Mouse (Mus musculus): ENCODE results near the gene Slc6a12. TPM values are rescaled to one million over a fixed set of nuclear protein-coding genes. Genes with fewer than 3 reads are reported as not detected.

The Slc6a12 gene
- 0.27 and 0.44 TPM in 2 replicates for polyA plus RNA-seq (2015; fragmentation: Nextera tagmentation; extraction: Ambion mirVana)

- no peak within 1 kb of the TSS for H3K9ac ChIP-seq
- peaks cover 20% of the 10 kb centered on the region for H3K4me1 ChIP-seq (replicated peaks)
- H3K4me3 ChIP-seq, result no peak within 1 kb of the TSS
- H3K27ac ChIP-seq, result no peak within 1 kb of the TSS
- H3K36me3 ChIP-seq, result no peaks in the 10 kb centered on the region
- H3K27me3 ChIP-seq, result 0 out of 2 replicates have a peak, but pooled peaks cover 10% of the 10 kb centered on the region
- 79% methylated on average over 15 of the region's 15 CpGs for WGBS
- no peak for ATAC-seq (ENCODE audit: low FRiP score)
- H3K4me2 ChIP-seq, result no peak within 1 kb of the TSS
- H3K9me3 ChIP-seq, result no peaks in the 10 kb centered on the region
Observed at GRCm38 (mm10) chr6:121343026-121343770, at the start of gene Slc6a12. Gene Slc6a12 (plus strand): TSS chr6:121343076.

- Histone ChIP-seq H3K27me3 (peaks cover 7% of the 10 kb centered on the region; the same call in 1 of the 2 replicates), H3K9me3 (no peaks in the 10 kb centered on the region), H3K4me3 (no peak overlapping the region), H3K36me3 (no peaks in the 10 kb centered on the region), H3K9ac (no peak overlapping the region), H3K27ac (no peak overlapping the region), H3K4me1 (replicated peaks) (peaks cover 4% of the 10 kb centered on the region; the same call in 1 of the 2 replicates), H3K4me2 (no peak overlapping the region)
- WGBS, result 48% methylated on average over 7 of the region's 7 CpGs
- ATAC-seq (ENCODE audit: low FRiP score), result no peak
Observed at GRCm38 (mm10) chr6:121299317-121299716, 43.6 kb upstream of the Slc6a12 start.

GRCm38 (mm10) chr6:121299954-121300353, 42.9 kb upstream of the Slc6a12 start, which contains the start of gene Slc6a13:
Gene Slc6a13 (plus strand): TSS chr6:121300227.
- Histone ChIP-seq H3K9me3 (no peaks in the 10 kb centered on the region), H3K4me3 (no peak within 1 kb of the TSS), H3K27ac (no peak within 1 kb of the TSS), H3K4me2 (0 out of 2 replicates have a peak within 1 kb of the TSS, but pooled peaks have one; percentile 19), H3K4me1 (replicated peaks) (peaks cover 4% of the 10 kb centered on the region; the same call in 1 of the 2 replicates), H3K27me3 (peaks cover 7% of the 10 kb centered on the region; the same call in 1 of the 2 replicates), H3K9ac (no peak within 1 kb of the TSS), H3K36me3 (no peaks in the 10 kb centered on the region)
- WGBS, result 3% methylated on average over 11 of the region's 11 CpGs
- no peak for ATAC-seq (ENCODE audit: low FRiP score)

- H3K27ac ChIP-seq, result no peak overlapping the region
- peaks cover 4% of the 10 kb centered on the region; the same call in 1 of the 2 replicates for H3K4me1 ChIP-seq (replicated peaks)
- H3K36me3 ChIP-seq, result no peaks in the 10 kb centered on the region
- H3K27me3 ChIP-seq, result peaks cover 7% of the 10 kb centered on the region; the same call in 1 of the 2 replicates
- H3K9me3 ChIP-seq, result no peaks in the 10 kb centered on the region
- no peak for ATAC-seq (ENCODE audit: low FRiP score)
- WGBS, result 55% methylated on average over 9 of the region's 9 CpGs
- H3K4me3 ChIP-seq, result no peak overlapping the region
- no peak overlapping the region for H3K9ac ChIP-seq
- 0 out of 2 replicates have a peak overlapping the region, but pooled peaks have one; percentile 19 for H3K4me2 ChIP-seq
Observed at GRCm38 (mm10) chr6:121300504-121300903, 42.4 kb upstream of the Slc6a12 start.

- Histone ChIP-seq H3K9ac (no peak overlapping the region), H3K36me3 (no peaks in the 10 kb centered on the region), H3K4me1 (replicated peaks) (peaks cover 4% of the 10 kb centered on the region; the same call in 1 of the 2 replicates), H3K4me3 (no peak overlapping the region), H3K27ac (no peak overlapping the region), H3K9me3 (no peaks in the 10 kb centered on the region), H3K4me2 (no peak overlapping the region), H3K27me3 (peaks cover 7% of the 10 kb centered on the region; the same call in 1 of the 2 replicates)
- WGBS, result 72% methylated on average over 10 of the region's 10 CpGs
- ATAC-seq (ENCODE audit: low FRiP score), result no peak
Observed at GRCm38 (mm10) chr6:121303466-121304220, 39.2 kb upstream of the Slc6a12 start.

GRCm38 (mm10) chr6:121304630-121305029, 38.2 kb upstream of the Slc6a12 start:
- H3K4me3 ChIP-seq, result no peak overlapping the region
- no peak for ATAC-seq (ENCODE audit: low FRiP score)
- peaks cover 7% of the 10 kb centered on the region; the same call in 1 of the 2 replicates for H3K27me3 ChIP-seq
- no peak overlapping the region for H3K9ac ChIP-seq
- no peak overlapping the region for H3K4me2 ChIP-seq
- no peak overlapping the region for H3K27ac ChIP-seq
- H3K9me3 ChIP-seq, result no peaks in the 10 kb centered on the region
- H3K4me1 ChIP-seq (replicated peaks), result peaks cover 4% of the 10 kb centered on the region; the same call in 1 of the 2 replicates
- H3K36me3 ChIP-seq, result no peaks in the 10 kb centered on the region
- 87% methylated on average over 9 of the region's 9 CpGs for WGBS

GRCm38 (mm10) chr6:121305571-121305970, 37.3 kb upstream of the Slc6a12 start:
- no peaks in the 10 kb centered on the region for H3K27me3 ChIP-seq
- no peaks in the 10 kb centered on the region for H3K36me3 ChIP-seq
- WGBS, result 94% methylated on average over 3 of the region's 3 CpGs
- no peak overlapping the region for H3K4me3 ChIP-seq
- H3K9me3 ChIP-seq, result no peaks in the 10 kb centered on the region
- H3K4me2 ChIP-seq, result no peak overlapping the region
- H3K9ac ChIP-seq, result no peak overlapping the region
- no peaks in the 10 kb centered on the region for H3K4me1 ChIP-seq (replicated peaks)
- ATAC-seq (ENCODE audit: low FRiP score), result no peak
- no peak overlapping the region for H3K27ac ChIP-seq

- WGBS, result 92% methylated on average over 6 of the region's 6 CpGs
- ATAC-seq (ENCODE audit: low FRiP score), result no peak
- no peaks in the 10 kb centered on the region for H3K36me3 ChIP-seq
Observed at GRCm38 (mm10) chr6:121310984-121311383, 31.9 kb upstream of the Slc6a12 start.

GRCm38 (mm10) chr6:121319099-121319498, 23.8 kb upstream of the Slc6a12 start:
- 75% methylated on average over 6 of the region's 6 CpGs for WGBS
- H3K9ac ChIP-seq, result no peak overlapping the region
- H3K4me3 ChIP-seq, result no peak overlapping the region
- H3K9me3 ChIP-seq, result no peaks in the 10 kb centered on the region
- peaks cover 4% of the 10 kb centered on the region; the same call in 1 of the 2 replicates for H3K4me1 ChIP-seq (replicated peaks)
- no peaks in the 10 kb centered on the region for H3K27me3 ChIP-seq
- ATAC-seq (ENCODE audit: low FRiP score), result no peak
- no peak overlapping the region for H3K4me2 ChIP-seq
- H3K27ac ChIP-seq, result no peak overlapping the region
- H3K36me3 ChIP-seq, result no peaks in the 10 kb centered on the region

More at GRCm38 (mm10) chr6:121310984-121311383, 31.9 kb upstream of the Slc6a12 start:
- Histone ChIP-seq H3K27me3 (no peaks in the 10 kb centered on the region), H3K9ac (no peak overlapping the region), H3K4me2 (no peak overlapping the region), H3K4me1 (replicated peaks) (no peaks in the 10 kb centered on the region), H3K4me3 (no peak overlapping the region), H3K27ac (no peak overlapping the region), H3K9me3 (no peaks in the 10 kb centered on the region)

- no peaks in the 10 kb centered on the region for H3K36me3 ChIP-seq
- 0 out of 2 replicates have a peak, but pooled peaks cover 6% of the 10 kb centered on the region for H3K27me3 ChIP-seq
- no peak overlapping the region for H3K9ac ChIP-seq
- WGBS, result 86% methylated on average over 9 of the region's 9 CpGs
- no peak overlapping the region for H3K4me3 ChIP-seq
- H3K4me1 ChIP-seq (replicated peaks), result no peaks in the 10 kb centered on the region
- no peaks in the 10 kb centered on the region for H3K9me3 ChIP-seq
- no peak overlapping the region for H3K4me2 ChIP-seq
- ATAC-seq (ENCODE audit: low FRiP score), result no peak
- H3K27ac ChIP-seq, result no peak overlapping the region
Observed at GRCm38 (mm10) chr6:121322381-121323110, 20.3 kb upstream of the Slc6a12 start.

- Histone ChIP-seq H3K36me3 (no peaks in the 10 kb centered on the region), H3K4me2 (no peak overlapping the region), H3K4me3 (no peak overlapping the region), H3K9me3 (no peaks in the 10 kb centered on the region), H3K9ac (no peak overlapping the region), H3K27ac (no peak overlapping the region), H3K27me3 (0 out of 2 replicates have a peak, but pooled peaks cover 6% of the 10 kb centered on the region), H3K4me1 (replicated peaks) (peaks cover 15% of the 10 kb centered on the region)
- WGBS, result 86% methylated on average over 2 of the region's 3 CpGs
- no peak for ATAC-seq (ENCODE audit: low FRiP score)
Observed at GRCm38 (mm10) chr6:121325298-121325697, 17.6 kb upstream of the Slc6a12 start.
